Comparison of ENCODE assay signal across 8 mouse cellular contexts in the genomic region with DNA sequence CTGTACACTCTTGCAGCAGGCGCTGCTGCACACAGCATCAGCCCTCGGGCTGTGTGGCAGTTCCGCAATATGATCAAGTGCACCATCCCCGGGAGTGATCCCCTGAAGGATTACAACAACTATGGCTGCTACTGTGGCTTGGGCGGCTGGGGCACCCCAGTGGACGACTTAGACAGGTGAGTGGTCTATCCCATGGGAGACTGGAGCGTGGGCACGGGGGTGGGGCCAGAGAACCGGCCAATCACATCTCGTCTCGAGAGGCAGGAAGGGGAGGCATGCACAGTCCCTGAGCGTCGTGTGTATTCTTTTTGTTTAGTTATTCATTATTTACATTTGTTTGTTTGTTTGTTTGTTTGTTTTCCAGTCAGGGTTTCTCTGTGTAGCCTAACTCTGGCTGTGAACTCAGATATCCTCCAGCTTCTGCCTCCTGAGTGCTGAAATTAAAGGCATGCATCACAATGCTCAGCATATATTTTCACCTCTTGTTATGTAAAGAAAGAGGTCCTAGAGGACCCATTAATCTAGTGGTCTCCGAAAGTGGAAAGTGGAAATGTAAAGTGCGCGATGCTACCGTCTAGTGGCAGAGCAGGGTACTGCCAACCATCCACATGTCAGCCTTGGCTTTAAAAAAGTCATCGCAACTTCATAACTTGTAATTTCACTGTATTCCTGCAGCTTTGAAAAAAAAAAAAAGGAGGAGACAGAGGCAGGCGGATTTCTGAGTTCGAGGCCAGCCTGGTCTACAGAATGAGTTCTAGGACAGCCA. TPM values are rescaled to one million over a fixed set of nuclear protein-coding genes. Genes with fewer than 3 reads are reported as not detected.
DNase-seq lines count a peak whose midpoint lies in the region; ATAC-seq and TF ChIP-seq lines count a peak whose summit lies in the region.

No protein-coding gene starts in this region.

- H3K4me1 ChIP-seq in hindbrain, embryonic 11.5 days (replicated peaks; ENCODE audit: control insufficient read depth, insufficient read depth, low read length) = no peaks in the 10 kb centered on the region; the same call in 1 of the 2 replicates
- peaks cover 30% of the 10 kb centered on the region for H3K4me1 ChIP-seq in liver, embryonic 12.5 days

- H3K27me3 ChIP-seq in hindbrain, embryonic 11.5 days (ENCODE audit: control insufficient read depth, insufficient read depth, low read length) = no peaks in the 10 kb centered on the region; the same call in 1 of the 2 replicates
- peaks cover 25% of the 10 kb centered on the region for H3K27me3 ChIP-seq in liver, embryonic 12.5 days (replicated peaks)

- peak; percentile 91 for TF ChIP-seq CTCF in left cerebral cortex, adult 2 months (IDR thresholded peaks at IDR 0.05)

- DNase-seq in CD4-positive, CD25-positive, alpha-beta regulatory T cell, adult 2 months (ENCODE audit: low read depth, low spot score) = peak; percentile 78
- peak in 1 of 2 experiments; percentile 53 for DNase-seq in left cerebral cortex, adult 2 months (ENCODE audit: extremely low spot score in 1 of 2, low spot score in 2 of 2)
- DNase-seq in left cerebral cortex, postnatal 10 days (ENCODE audit: extremely low spot score in 1 of 2, low spot score in 2 of 2) = no peak
- peak; percentile 52 to 62 for DNase-seq in cerebellum, postnatal 36 days
- peak; percentile 82 for DNase-seq in hindbrain, embryonic 11.5 days (ENCODE audit: low spot score)
- DNase-seq in retina, embryonic 14.5 days (ENCODE audit: low spot score) = peak; percentile 82

- no peak overlapping the region for H3K9ac ChIP-seq in hindbrain, embryonic 11.5 days (ENCODE audit: low read depth, low read length)
- no peak overlapping the region for H3K9ac ChIP-seq in liver, embryonic 12.5 days

- WGBS in hindbrain, embryonic 11.5 days = 36% methylated on average over 20 of the region's 20 CpGs
- 29% methylated on average over 20 of the region's 20 CpGs for WGBS in liver, embryonic 12.5 days (ENCODE audit: insufficient replicate concordance)

- no peaks in the 10 kb centered on the region for H3K36me3 ChIP-seq in hindbrain, embryonic 11.5 days (ENCODE audit: control insufficient read depth, insufficient read depth, low read length)
- no peaks in the 10 kb centered on the region for H3K36me3 ChIP-seq in liver, embryonic 12.5 days

- ATAC-seq in CD4-positive, CD25-positive, alpha-beta regulatory T cell, adult 4 months = no peak
- ATAC-seq in hindbrain, embryonic 11.5 days (ENCODE audit: low FRiP score) = no peak
- ATAC-seq in liver, embryonic 12.5 days = no peak

- H3K9me3 ChIP-seq in hindbrain, embryonic 11.5 days (ENCODE audit: control insufficient read depth, low read length) = no peaks in the 10 kb centered on the region
- H3K9me3 ChIP-seq in liver, embryonic 12.5 days (replicated peaks) = no peaks in the 10 kb centered on the region

- H3K4me2 ChIP-seq in hindbrain, embryonic 11.5 days (replicated peaks; ENCODE audit: low read depth, low read length) = no peak overlapping the region
- peak overlapping the region; percentile 34 for H3K4me2 ChIP-seq in liver, embryonic 12.5 days

- H3K4me3 ChIP-seq in left cerebral cortex, adult 2 months = no peak overlapping the region
- no peak overlapping the region for H3K4me3 ChIP-seq in hindbrain, embryonic 11.5 days (ENCODE audit: low read depth, low read length)
- H3K4me3 ChIP-seq in liver, embryonic 12.5 days = peak overlapping the region; percentile 1; the same call in 1 of the 2 replicates

- intact Hi-C loops in left cerebral cortex, adult 2 months (cut with DNase I) = no loop called here
- intact Hi-C loops in left cerebral cortex, postnatal 10 days (cut with DNase I) = no loop called here

- no peak overlapping the region for H3K27ac ChIP-seq in left cerebral cortex, adult 2 months
- no peak overlapping the region for H3K27ac ChIP-seq in hindbrain, embryonic 11.5 days (ENCODE audit: low read depth, low read length)
- no peak overlapping the region for H3K27ac ChIP-seq in liver, embryonic 12.5 days

RNA-seq across cellular contexts. Expression of a gene that starts 4.9 kb away (rescaled TPM):
- polyA plus RNA-seq in CD4-positive, CD25-positive, alpha-beta regulatory T cell, adult 4 months (2017; shearing (Covaris generic)) = not detected
- total RNA-seq in left cerebral cortex, adult 2 months (2021) = not detected
- not detected for total RNA-seq in left cerebral cortex, postnatal 10 days (2021)
- polyA plus RNA-seq in hindbrain, embryonic 11.5 days (2014; fragmentation: Nextera tagmentation; extraction: Ambion mirVana) = 0.56 and 1.1 TPM in 2 replicates
- polyA plus RNA-seq in liver, embryonic 12.5 days (2016; fragmentation: Nextera tagmentation; extraction: Ambion mirVana) = 0.42 and 0.69 TPM in 2 replicates

RNA-seq across cellular contexts. Expression of a gene that starts 13.6 kb away (rescaled TPM):
- 10 to 100 TPM in 1 of 2 experiments, 1 to 10 TPM in 1; 9.9 to 18.6 TPM for polyA plus RNA-seq in CD4-positive, CD25-positive, alpha-beta regulatory T cell, adult 4 months (2017; shearing (Covaris generic))
- 10 to 100 TPM; 40.7 to 43.5 TPM for total RNA-seq in left cerebral cortex, adult 2 months (2021)
- total RNA-seq in left cerebral cortex, postnatal 10 days (2021) = 10 to 100 TPM; 26.8 to 31.2 TPM
- 21.3 and 23.1 TPM in 2 replicates for polyA plus RNA-seq in hindbrain, embryonic 11.5 days (2014; fragmentation: Nextera tagmentation; extraction: Ambion mirVana)
- polyA plus RNA-seq in liver, embryonic 12.5 days (2016; fragmentation: Nextera tagmentation; extraction: Ambion mirVana) = 6.3 and 7.5 TPM in 2 replicates

RNA-seq across cellular contexts. Expression of a gene that starts 35.5 kb away (rescaled TPM):
- polyA plus RNA-seq in CD4-positive, CD25-positive, alpha-beta regulatory T cell, adult 4 months (2017; shearing (Covaris generic)) = 10 to 100 TPM; 14.5 to 23.4 TPM
- total RNA-seq in left cerebral cortex, adult 2 months (2021) = 10 to 100 TPM; 22.8 to 25.7 TPM
- total RNA-seq in left cerebral cortex, postnatal 10 days (2021) = 10 to 100 TPM; 18.8 to 20.8 TPM
- 9.0 and 10.1 TPM in 2 replicates for polyA plus RNA-seq in hindbrain, embryonic 11.5 days (2014; fragmentation: Nextera tagmentation; extraction: Ambion mirVana)
- polyA plus RNA-seq in liver, embryonic 12.5 days (2016; fragmentation: Nextera tagmentation; extraction: Ambion mirVana) = 17.4 and 20.1 TPM in 2 replicates

RNA-seq across cellular contexts. Expression of a gene that starts 41.5 kb away (rescaled TPM):
- not detected for polyA plus RNA-seq in CD4-positive, CD25-positive, alpha-beta regulatory T cell, adult 4 months (2017; shearing (Covaris generic))
- total RNA-seq in left cerebral cortex, adult 2 months (2021) = 10 to 100 TPM; 46.1 to 51.8 TPM
- total RNA-seq in left cerebral cortex, postnatal 10 days (2021) = 10 to 100 TPM; 54.2 to 58.0 TPM
- polyA plus RNA-seq in hindbrain, embryonic 11.5 days (2014; fragmentation: Nextera tagmentation; extraction: Ambion mirVana) = 136 and 141 TPM in 2 replicates
- polyA plus RNA-seq in liver, embryonic 12.5 days (2016; fragmentation: Nextera tagmentation; extraction: Ambion mirVana) = 2.5 and 2.7 TPM in 2 replicates

Comparison
In these comparisons a context has a peak if more than half of its experiments do, and no peak if none do; other contexts are left out.
1. DNase-seq: peak in CD4-positive, CD25-positive, alpha-beta regulatory T cell, adult 2 months (single experiment), cerebellum, postnatal 36 days (2 of 2), hindbrain, embryonic 11.5 days (single experiment) and retina, embryonic 14.5 days (single experiment); none in left cerebral cortex, postnatal 10 days (0 of 2).